Mouse (Mus musculus) c-Kit-positive CD71-positive TER-119-positive erythroid progenitor cells, embryonic 14.5 days (primary cell): ENCODE measurements around the gene Setx.
A peak's percentile ranks its signal among the peaks of the same experiment; 100 is the strongest.

Source experiments
- DNase-seq: peaks from one replicate; pipeline ENCODE4 v3.0.0-alpha.2; 2013; ENCODE audit warnings: low spot score

Gene Setx

DNA sequence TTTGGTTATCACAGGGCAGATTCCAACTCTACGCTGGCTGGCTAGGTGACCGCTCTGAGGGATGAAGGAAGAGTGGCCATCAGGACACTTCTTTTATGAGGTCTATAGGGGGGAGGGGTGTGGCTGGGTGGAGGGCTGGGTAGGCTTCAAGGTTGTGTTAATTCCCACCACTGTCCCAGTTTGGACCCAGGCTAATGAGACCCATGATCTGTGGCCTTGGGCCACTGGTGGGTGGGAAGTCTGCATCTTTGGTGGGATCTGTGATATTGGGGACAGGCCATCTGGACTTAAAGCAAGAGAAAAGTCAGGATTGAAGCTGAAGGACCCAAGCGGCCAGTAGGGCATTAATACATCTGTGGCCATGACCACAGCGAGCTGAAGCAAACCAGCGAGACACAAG lies 94.8 kb downstream of the Setx start:
- DNase-seq: no peak

- DNase-seq: peak; percentile 6
Measured at GRCm38 (mm10) chr2:29222302-29222701, 98.3 kb downstream of the Setx start.

- no peak for DNase-seq
Measured at GRCm38 (mm10) chr2:29223591-29224262, 99.7 kb downstream of the Setx start.

DNA sequence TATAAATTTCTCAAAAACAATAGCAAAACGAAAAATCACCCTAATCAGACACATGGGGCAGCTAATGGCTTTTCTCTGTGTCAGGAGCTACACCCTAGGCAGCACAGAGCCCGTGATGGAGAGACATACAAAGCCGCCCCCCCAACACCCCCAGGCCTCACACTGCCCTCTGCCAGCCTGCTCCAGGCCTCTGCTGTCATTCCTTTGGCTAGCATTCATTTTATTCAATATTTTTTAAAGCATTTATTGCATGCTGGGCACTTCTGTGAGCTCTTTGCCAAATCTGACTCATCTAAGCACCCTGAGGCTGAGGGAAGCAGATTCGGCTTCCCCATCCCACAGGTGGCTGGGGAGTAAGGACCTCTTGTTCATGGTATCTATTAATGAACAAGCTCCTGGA lies 102.7 kb downstream of the Setx start:
- DNase-seq: no peak

- DNase-seq: no peak
Measured at GRCm38 (mm10) chr2:29230191-29230835, 106.3 kb downstream of the Setx start.
